Mouse (Mus musculus): ENCODE data around the gene H2-K1.

Gene H2-K1

DNA sequence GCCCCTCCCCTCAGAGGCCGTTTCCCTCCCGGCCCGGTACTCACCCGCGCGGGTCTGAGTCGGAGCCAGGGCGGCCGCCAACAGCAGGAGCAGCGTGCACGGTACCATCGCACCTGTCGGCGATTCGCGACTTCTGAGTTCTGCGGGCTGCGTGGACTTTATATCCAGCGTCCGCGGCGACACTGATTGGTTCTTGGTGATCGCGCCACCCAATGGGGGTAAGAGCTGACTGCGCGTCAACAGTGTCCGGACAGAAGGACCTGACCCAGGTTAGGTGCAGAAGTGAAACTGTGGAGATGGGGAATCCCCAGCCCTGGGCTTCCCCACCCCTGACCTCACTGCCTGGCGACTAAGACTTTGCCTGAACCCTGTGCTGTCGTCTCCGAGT, at the start of gene H2-K1:
Gene H2-K1, minus strand, starts transcription at position 198 of the 388 bp plus-strand sequence.
- peak; percentile 88 for DNase-seq (ENCODE audit: low read depth, low spot score)

DNA sequence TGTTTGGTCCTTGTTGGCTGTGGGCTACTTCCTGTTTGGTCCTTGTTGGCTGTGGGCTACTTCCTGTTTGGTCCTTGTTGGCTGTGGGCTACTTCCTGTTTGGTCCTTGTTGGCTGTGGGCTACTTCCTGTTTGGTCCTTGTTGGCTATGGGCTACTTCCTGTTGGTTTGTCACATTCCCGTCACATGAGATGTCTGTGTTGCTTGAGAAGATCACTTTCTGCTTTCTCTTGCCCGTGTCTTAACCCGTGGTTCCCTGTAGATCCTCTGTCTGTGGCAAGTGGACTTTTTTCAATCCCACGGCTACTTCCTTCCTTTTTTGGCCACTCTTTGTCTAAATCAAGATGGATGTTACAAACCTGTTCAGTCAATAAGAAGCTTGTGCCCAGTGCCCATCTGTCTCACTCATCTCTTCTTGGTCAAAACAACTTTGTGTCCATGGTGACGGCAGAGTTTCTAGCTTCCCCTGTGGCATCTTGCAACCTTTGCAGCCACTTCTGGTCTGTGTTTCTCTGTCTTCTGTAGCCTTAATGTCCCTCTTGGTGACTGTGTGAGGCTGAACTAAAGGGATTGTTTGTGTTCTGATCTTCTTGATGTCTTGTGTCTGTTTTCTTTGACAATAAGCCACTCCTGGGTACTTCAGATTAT, 47.4 kb upstream of the H2-K1 start:
- no peak for DNase-seq (ENCODE audit: low read depth, low spot score)

DNA sequence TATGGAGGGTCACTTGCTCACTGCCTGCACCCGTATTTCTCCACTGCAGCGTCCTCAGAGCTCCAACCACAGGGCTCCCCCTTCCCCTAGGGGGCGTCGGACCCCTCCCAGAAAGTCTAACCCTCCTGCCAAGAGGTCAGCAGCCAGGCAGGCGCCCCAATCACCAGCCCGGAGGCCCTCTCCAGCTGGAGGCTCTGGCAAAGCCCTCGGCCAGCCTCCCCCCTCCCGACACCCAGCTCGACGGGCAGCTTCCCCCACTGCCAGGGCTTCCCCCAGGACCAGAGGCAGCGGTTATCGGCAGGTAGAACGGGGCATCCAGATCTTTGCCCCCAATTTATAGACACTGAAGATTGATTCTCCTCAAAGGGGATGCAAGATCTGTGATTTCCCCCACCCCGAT, 45.8 kb upstream of the H2-K1 start:
- no peak for DNase-seq (ENCODE audit: low read depth, low spot score)

DNA sequence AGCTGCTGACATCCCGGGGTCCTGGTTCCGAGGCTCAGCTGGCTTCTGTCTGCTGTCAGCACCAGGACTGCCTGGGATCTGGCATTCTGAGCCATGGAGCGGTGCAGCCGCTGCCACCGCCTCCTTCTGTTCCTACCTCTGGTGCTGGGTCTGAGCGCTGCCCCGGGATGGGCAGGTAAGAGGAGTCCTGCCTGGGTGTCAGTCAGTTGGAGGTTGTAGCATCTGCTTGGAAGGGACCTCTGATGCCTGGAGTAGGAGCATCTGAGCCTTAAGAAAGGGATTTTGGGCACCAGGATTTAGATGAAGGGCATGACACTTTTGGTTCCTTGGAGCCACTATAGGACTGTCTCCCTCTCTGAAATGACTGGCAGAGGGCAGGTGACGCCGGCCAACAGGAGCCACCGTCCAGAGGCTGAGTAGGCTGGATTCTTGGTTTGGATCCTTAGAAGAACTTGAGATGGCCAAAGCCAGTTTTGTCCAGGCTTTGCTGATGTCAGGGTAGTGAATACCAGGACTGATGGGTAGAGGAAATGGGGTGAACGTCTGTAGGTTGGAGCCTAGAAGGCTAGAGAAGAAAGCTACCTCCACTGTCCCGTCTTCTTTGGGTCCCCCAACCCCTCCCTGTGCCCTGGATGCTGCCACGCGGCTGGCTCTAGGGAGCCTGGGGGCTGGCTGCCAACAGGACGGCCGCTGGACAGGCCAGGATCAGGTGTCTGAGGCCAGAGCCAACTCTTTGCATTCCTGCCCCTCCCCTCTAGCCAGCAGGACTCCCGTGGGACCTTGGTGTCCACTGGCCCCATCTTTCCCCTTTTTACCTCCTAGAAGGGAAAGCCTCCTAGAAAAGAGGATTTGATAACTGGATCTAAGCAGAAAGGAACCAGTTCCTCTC, 39.7 kb upstream of the H2-K1 start:
- no peak for DNase-seq (ENCODE audit: low read depth, low spot score)

DNA sequence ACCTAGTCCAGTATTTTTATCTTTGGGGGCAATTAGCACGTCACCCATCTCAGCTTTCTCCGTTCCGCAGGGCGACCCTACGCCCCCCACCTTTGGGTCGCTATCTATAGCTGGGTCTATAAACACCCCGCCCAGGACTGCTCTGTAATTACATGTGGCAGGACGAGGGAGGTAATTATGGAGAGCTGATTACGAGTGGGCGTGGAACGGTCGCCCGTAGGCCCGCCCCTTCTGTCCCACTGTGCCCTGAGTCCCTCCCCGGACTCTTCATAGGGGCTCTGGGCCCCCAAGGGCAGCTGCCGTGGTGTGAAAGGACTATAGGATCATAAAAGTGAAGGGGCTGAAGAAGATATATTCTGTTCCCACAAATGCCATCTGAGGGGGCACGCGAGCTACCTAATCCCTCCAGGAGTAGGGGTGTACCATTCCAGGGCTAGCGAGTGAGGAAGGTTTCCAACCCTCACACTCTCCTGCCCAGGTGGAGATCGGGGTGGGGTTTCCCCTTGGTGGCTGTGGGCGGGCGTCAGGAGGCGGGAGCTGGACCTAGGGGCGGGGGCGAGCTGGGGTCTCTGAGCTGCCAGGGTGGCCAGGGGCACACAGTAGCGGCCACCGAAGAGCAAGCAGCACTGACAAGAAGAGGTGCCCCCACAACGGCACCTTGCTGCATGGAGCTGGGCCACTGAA, 38.9 kb upstream of the H2-K1 start, which contains the start of gene Col11a2:
Gene Col11a2, plus strand, starts transcription at position 560 of the 684 bp plus-strand sequence.
- no peak for DNase-seq (ENCODE audit: low read depth, low spot score)

DNA sequence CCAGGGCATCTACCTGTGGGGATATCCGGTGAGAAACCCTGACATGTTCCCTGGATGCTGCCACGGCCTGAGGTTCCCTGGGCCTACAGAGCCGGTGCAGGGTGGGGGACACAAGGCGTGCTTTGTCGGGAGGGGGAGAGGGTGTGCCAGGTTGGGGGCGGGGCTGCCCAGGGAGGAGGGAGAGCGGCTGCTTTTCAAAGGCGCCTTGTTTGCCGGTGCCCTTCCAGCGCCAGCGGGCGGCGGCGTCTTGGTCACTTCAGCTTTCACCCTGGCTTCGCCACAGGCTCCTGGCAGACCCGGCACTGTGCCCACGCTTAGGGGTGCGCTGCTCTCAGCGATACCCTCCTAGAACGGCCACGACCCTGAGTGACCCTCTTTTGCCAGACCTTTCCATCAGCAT, 38.3 kb upstream of the H2-K1 start:
- no peak for DNase-seq (ENCODE audit: low read depth, low spot score)

DNA sequence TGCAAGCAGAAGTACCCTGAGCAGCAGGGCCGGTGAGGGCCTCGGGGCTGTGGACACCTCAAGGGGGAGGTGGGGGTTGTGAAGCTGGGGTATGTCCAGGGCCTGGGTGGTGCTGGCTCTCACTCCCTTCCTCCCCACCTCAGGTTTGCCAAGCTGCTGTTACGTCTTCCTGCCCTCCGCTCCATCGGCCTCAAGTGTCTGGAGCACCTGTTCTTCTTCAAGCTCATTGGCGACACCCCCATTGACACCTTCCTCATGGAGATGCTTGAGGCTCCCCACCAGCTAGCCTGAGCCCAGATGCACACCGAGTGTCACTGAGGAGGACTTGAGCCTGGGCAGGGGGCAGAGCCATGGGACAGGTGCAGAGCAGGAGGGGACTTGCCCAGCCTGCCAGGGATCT, 37.1 kb upstream of the H2-K1 start:
- DNase-seq (ENCODE audit: low read depth, low spot score) = no peak

DNA sequence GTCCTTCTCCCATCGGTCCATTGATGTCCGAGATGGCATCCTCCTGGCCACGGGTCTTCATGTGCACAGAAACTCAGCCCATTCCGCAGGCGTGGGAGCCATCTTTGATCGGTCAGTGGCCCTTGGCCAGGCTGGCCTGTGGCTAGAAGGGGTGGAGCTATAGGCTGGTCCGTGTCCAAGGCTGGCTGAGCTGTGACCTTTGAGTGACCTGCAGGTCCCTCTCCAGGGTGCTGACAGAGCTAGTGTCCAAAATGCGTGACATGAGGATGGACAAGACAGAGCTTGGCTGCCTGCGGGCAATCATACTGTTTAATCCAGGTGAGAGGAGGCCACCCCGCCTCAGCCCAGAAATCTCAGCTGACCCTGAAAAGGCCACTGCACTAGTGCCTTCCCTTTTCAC, 36.5 kb upstream of the H2-K1 start:
- DNase-seq (ENCODE audit: low read depth, low spot score) = no peak

DNA sequence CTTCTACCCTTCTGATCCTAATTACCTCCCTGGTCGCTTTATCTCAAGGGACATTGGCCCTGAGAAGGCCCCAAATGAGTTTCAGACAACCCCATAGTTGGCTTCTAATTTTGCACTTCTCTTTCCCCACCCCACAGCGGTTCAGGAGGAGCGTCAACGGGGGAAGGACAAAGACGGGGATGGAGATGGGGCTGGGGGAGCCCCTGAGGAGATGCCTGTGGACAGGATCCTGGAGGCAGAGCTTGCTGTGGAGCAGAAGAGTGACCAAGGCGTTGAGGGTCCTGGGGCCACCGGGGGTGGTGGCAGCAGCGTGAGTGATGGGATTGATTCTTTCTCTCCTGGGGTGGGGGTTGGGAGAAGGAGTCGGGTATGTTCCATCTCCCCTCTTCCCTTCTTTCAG, 35.4 kb upstream of the H2-K1 start:
- no peak for DNase-seq (ENCODE audit: low read depth, low spot score)

DNA sequence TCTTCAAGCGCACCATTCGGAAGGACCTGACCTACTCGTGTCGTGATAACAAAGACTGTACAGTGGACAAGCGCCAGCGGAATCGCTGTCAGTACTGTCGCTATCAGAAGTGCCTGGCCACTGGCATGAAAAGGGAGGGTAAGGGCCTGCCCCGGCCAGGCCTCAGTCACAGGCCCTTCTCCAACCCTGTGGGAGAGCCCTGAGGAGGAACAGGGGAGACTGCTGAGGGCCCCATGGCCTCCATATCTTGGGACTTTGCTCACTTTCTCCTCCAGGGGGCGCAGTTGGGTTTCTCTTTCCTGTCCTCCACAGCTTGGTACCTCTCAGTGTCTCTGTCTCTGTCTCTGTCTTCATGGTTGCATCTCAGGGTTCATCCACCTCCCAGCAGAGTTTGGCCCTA, 33.9 kb upstream of the H2-K1 start:
- DNase-seq (ENCODE audit: low read depth, low spot score) = peak; percentile 67

DNA sequence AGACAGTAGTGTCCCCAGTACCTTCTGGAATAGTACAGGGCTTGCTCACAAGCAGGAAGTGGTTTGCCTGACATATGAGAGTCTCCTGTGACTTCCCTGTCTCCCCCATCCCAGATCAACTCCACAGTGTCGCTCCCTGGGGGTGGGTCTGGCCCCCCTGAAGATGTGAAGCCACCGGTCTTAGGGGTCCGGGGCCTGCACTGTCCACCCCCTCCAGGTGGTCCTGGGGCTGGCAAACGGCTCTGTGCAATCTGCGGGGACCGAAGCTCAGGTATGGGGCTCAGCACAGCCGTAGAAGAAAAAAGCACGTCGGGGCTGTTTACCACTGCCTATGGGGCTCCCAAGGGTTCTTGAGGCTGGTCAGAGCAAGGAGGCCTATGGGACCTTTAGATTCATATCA, 33.3 kb upstream of the H2-K1 start:
- no peak for DNase-seq (ENCODE audit: low read depth, low spot score)

DNA sequence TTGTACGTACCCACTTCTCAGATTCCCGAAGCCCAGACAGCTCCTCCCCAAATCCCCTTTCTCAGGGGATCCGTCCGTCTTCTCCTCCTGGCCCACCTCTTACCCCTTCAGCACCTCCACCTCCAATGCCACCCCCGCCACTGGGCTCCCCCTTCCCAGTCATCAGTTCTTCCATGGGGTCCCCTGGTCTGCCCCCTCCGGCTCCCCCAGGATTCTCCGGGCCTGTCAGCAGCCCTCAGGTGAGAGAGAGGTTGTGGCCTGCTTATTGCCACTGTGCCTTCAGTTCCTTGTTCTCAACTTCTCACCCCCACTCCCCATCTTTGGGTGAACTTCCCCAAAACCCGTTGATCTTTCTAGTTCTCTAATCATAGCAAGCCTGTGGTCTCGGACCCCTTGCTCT, 32.7 kb upstream of the H2-K1 start:
- DNase-seq (ENCODE audit: low read depth, low spot score) = no peak

DNA sequence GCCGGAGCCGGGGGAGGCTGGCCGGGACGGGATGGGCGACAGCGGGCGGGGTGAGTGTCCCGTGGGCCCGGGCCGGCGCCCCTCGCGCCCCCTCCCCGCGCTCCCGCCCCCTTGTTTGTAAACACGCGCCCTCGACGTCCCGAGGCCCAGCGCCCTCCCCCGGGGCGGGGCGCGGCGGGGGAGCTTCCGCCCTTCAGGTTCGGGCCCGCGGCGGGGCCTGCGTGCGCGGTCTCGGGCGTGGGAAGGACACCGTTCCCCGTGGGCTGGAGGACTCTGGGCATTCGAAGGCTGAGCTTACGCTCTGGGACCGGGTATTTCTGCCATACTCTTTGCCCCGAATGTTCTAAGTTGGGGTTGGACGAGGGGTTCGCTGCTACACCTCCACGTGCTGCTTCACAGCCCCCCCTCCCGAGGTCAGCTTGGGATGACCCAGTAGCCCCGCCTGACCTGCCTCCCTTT, 32.1 kb upstream of the H2-K1 start:
- peak; percentile 57 for DNase-seq (ENCODE audit: low read depth, low spot score)

DNA sequence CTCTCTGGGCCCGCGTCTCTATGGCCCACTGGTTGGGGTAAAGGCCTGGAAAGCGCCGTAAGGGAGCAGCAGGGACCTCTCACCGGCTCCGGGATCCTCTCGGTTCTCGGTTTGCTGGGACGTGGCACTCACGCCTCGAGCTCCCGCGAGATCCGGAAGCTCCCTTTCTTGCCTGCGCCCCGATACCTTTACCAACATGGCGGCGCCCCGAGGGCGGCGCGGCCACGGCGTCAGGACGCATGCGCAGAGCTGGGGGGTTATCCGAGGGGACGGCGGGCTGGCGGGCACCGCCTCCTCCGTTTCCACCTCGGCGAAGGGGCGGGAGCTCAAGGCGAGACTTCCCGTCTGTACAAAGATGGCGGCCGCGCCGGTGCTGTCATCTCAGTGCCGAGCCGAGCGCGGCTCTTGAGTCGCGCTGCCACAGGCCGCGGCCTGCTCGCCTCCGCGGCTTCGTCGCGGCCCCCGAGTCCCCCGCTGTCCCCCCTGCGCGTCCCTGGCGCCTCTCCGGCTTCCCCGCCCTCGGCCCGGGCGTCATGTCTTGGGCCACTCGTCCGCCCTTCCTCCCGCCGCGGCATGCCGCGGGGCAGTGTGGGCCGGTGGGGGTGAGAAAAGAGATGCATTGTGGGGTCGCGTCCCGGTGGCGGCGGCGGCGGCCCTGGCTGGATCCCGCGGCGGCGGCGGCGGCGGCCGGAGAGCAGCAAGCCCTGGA, 31.5 kb upstream of the H2-K1 start, which contains the start of the genes Slc39a7 and Rxrb:
Gene Slc39a7, minus strand, starts transcription at position 218 of the 709 bp plus-strand sequence.
Gene Rxrb, plus strand, starts transcription at position 348 of the 709 bp plus-strand sequence.
- DNase-seq (ENCODE audit: low read depth, low spot score) = peak; percentile 100

DNA sequence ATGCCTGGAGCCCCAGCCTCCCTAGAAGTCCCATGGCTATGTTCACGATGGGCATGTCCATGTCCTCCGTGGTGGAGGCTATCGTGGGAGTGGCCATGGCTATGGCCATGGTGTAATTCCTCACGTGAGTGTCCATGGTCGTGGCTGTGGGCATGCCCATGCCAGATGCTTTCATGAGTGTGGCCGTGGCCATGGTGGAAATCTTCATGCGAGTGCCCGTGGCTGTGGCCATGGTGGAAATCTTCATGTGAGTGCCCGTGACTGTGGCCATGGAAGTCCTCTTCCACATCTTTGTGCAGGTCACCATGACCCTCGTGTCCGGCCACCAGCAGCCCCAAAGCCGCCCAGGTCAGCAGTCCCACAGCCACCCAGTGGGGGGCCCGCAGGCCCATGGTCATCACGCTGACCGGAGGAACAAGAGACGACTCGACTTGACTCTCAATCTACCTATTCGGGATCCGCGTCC, 30.7 kb upstream of the H2-K1 start:
- no peak for DNase-seq (ENCODE audit: low read depth, low spot score)

DNA sequence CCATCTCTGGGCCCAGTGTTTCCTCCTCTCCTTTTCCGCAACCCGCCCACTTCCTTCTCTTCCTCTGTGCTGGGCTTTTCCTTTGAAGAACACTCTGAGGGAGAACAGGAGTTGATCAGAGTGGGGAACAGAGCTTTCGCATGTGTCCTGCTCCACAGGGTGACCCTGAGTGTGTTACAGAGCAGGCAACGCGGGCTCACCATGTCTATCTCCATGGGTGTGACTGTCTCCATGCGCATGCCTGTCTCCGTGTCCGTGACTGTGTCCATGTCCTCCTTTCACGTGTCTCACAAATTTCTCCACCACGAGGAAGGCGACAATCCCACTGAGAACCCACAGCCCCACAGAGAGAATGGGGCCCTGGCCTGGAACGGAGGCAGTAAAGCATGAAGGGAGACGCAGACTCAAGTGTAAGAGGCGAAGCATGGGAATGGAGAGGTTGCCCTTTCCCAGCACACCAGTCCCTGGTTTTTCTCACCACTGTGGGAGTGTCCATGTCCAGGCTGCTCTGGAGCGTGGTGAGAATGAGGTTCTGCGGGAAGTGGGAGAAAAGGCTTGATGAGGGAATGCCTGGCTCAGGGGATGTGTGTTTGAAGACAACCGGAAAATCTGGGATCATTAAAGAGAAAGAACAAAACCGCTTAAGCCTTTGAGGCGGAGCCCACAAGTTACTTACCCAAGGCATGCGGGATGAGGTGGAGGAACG, 29.9 kb upstream of the H2-K1 start:
- no peak for DNase-seq (ENCODE audit: low read depth, low spot score)

DNA sequence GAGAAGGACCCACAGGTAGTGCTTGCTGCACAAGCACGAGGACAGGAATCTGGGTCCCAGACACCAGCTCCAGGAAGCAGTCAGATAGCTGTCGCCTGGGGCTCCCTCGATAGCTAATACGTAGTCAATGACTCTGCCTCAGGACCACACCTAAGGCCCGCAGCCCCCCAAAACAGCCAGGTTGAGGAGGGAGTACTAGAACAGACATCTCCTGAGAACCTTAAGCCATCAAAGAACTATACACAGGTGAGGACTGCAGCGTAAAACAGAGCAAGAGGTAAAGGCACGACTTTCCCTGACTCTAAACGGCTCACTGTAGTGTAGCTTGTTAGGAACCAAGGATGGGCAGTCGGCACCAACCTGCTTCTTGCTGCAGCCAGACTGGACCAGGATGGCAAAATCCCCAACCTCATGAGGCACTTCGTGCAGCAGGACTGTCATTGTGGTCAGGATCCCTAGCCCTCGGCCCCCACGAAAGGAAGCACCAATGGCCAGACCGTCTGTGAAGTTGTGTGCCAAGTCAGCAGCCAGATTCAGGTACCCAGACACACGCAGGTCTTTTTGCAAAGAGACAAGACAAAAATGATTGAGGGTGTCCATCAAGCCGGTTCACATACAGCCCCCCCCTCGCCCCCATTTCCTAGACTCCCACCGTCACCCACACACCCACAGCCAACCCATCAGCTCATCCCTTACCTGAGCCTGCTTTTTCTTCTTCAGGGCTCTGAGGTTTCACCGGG, 29.2 kb upstream of the H2-K1 start:
- DNase-seq (ENCODE audit: low read depth, low spot score) = no peak

DNA sequence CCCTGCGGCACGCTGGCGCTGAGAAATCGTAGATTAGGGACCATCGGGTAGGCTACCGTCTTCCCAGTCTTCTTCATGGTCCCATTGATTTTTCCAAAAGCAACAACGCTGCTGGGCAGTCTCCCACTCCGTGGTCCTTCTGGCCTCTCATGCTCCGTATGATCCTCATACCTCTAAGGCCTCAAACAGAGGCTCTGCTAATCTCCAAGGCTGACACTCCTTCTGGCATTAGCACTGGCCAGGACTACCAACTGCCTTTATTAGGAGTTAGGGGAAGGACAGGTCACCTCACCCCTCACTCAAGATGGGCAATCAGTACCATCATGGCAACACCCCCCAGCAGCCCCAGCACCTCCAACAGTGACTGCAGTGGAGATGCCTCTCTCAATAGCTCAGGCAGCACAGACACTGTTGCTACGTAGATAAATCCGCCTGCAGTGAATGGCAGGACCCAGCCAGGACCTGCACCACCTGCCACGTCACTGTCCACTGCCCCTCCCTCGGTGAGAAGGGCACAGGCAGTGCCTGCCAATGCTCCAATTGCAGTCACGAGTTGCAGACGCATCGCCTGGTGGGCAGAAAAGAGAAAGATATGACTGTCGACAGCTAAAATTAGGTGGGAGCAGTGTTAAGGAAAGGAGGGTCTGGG, 28.5 kb upstream of the H2-K1 start:
- DNase-seq (ENCODE audit: low read depth, low spot score) = no peak

DNA sequence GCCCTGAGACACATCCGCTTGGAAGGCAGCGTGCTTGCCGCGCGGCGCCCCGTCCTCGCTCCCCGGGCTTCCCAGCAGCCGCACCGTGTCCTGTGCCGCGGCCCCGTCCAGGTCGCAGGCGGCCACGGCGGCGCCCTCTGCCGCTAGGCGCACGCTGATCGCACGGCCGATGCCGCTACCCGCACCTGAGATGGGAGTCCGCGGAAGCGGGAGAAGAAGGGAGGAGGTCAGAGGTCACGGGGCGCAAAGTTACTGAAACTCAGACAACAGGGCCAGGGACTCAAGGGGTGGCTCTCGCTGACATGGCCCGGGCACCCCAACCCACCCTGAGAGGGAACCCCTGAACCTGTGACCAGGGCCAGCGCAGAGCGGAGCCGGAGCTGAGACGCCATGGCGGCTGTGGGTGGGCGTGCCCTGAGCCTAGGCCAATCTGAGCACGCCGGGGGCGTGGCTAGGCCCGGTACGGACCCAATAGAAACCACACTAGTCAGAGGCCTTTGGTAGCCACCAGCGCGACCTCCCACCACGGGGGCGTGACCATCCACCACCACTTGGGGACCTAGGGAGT, 27.6 kb upstream of the H2-K1 start, which contains the start of gene H2-Ke6:
Gene H2-Ke6, minus strand, starts transcription at position 405 of the 568 bp plus-strand sequence.
- DNase-seq (ENCODE audit: low read depth, low spot score) = peak; percentile 97

All from mesoderm, embryonic 11.5 days (tissue).